Mouse (Mus musculus) midbrain, postnatal 0 days (tissue): ENCODE results near the gene Usp13. TPM values are rescaled to one million over a fixed set of nuclear protein-coding genes. Genes with fewer than 3 reads are reported as not detected.

Source experiments
- ATAC-seq: fragments of 200-750 bp; cut with Nextera tagmentation; 2 replicates; pipeline ENCODE4 v1.8.0; 2017; ENCODE audit warnings: moderate number of reproducible peaks, mild to moderate bottlenecking, moderate TSS enrichment, moderate library complexity; ENCODE audit not compliant: low FRiP score
- DNase-seq: peaks from one replicate; pipeline ENCODE4 v3.0.0-alpha.2; 2015; ENCODE audit warnings: low spot score
- H3K27ac ChIP-seq: fragments of 300-500 bp; sonication (generic); 2 replicates; pipeline ENCODE4 v1.5.1; 2014; ENCODE audit warnings: low read depth, mild to moderate bottlenecking, low read length, mixed read lengths
- H3K27me3 ChIP-seq: fragments of 300-500 bp; sonication (generic); 2 replicates; pipeline ENCODE4 v1.6.1; 2014; ENCODE audit warnings: low read length, control low read depth, mixed read lengths; ENCODE audit not compliant: insufficient read depth
- H3K36me3 ChIP-seq: fragments of 300-500 bp; sonication (generic); 2 replicates; pipeline ENCODE4 v1.6.1; 2014; ENCODE audit warnings: low read length, control low read depth, mixed read lengths; ENCODE audit not compliant: insufficient read depth
- H3K4me1 ChIP-seq: fragments of 300-500 bp; sonication (generic); 2 replicates; pipeline ENCODE4 v1.6.1; 2014; ENCODE audit warnings: mild to moderate bottlenecking, control low read depth, antibody characterized with exemption, low read length, mixed read lengths; ENCODE audit not compliant: insufficient read depth
- H3K4me2 ChIP-seq: fragments of 300-500 bp; sonication (generic); 2 replicates; pipeline ENCODE4 v1.6.1; 2014; ENCODE audit warnings: low read depth, mild to moderate bottlenecking, low read length, mixed read lengths; ENCODE audit not compliant: poor library complexity, severe bottlenecking
- H3K4me3 ChIP-seq: fragments of 300-500 bp; sonication (generic); 2 replicates; pipeline ENCODE4 v1.5.1; 2014; ENCODE audit warnings: low read depth, mild to moderate bottlenecking, low read length, moderate library complexity
- H3K9ac ChIP-seq: fragments of 300-500 bp; sonication (generic); replicated peaks from 2 replicates; pipeline ENCODE4 v1.6.1; 2014; ENCODE audit warnings: mild to moderate bottlenecking, low read length, moderate library complexity, mixed read lengths; ENCODE audit not compliant: poor library complexity, severe bottlenecking
- H3K9me3 ChIP-seq: fragments of 300-500 bp; sonication (generic); 2 replicates; pipeline ENCODE4 v1.6.1; 2016; ENCODE audit warnings: low read length, control low read depth
- CTCF ChIP-seq: IDR thresholded peaks from 2 replicates; pipeline ENCODE4 v1.5.1; 2016; ENCODE audit warnings: antibody characterized with exemption, mild to moderate bottlenecking
- WGBS: fragments of 180-500 bp; shearing (Covaris S2); extraction: QIAGEN DNeasy Blood & Tissue Kit; methylation state at CpG from one replicate; pipeline ENCODE4 v1.1.7; 2014; 5-methylcytosine and 5-hydroxymethylcytosine counted together
- polyA plus RNA-seq: library from polyadenylated mRNA; unstranded; fragments of >200 nt; fragmentation: Nextera tagmentation; extraction: Ambion mirVana; gene quantifications from 2 replicates; pipeline ENCODE4 v1.2.1, GENCODE M21; 2015
- total RNA-seq: library from RNA; depleted of rRNA; stranded (reverse); fragments of >200 nt; gene quantifications from 2 replicates; pipeline ENCODE4 v1.2.3, GENCODE M21; 2014

Usp13 gene
- total and polyA plus RNA-seq, 2 experiments from 2014 or later: 14.6 TPM

DNA sequence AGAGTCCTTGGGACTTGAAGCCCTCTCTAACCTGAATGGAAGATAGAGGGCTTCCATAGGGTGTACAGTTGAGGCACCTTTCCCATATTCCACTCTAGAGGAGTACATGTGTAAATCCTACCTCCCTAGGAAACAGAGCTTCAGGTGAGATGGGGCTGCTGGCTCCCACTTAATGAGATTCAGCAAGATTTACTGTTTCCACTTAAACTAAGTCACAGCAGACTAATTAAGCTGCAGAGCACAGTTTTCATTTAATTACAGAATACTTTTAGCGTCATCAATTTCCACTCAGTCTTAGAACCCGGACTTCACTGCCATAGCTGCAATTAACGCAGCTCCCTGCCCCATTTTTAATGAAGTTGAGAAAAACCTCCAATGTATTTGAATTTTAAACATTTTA lies 144.1 kb downstream of the Usp13 start:
- no peaks in the 10 kb centered on the region for H3K36me3 ChIP-seq
- no peak for TF ChIP-seq CTCF
- H3K9me3 ChIP-seq: no peaks in the 10 kb centered on the region
- no peak overlapping the region for H3K9ac ChIP-seq
- no peak overlapping the region for H3K27ac ChIP-seq
- WGBS: 80% methylated on average over 3 of the region's 3 CpGs
- no peak overlapping the region for H3K4me2 ChIP-seq
- no peaks in the 10 kb centered on the region for H3K4me1 ChIP-seq
- DNase-seq (peak; percentile 42), ATAC-seq (no peak)
- no peak overlapping the region for H3K4me3 ChIP-seq
- H3K27me3 ChIP-seq: no peaks in the 10 kb centered on the region

GRCm38 (mm10) chr3:32965528-32965927 lies 148.2 kb downstream of the Usp13 start:
- no peak for ATAC-seq

GRCm38 (mm10) chr3:32968671-32969425 lies 151.5 kb downstream of the Usp13 start:
- Histone ChIP-seq H3K9me3 (no peaks in the 10 kb centered on the region), H3K4me2 (no peak overlapping the region), H3K27ac (no peak overlapping the region), H3K4me3 (no peak overlapping the region), H3K27me3 (no peaks in the 10 kb centered on the region), H3K9ac (no peak overlapping the region), H3K36me3 (no peaks in the 10 kb centered on the region), H3K4me1 (no peaks in the 10 kb centered on the region)
- DNase-seq (peak; percentile 15), ATAC-seq (no peak)
- no peak for TF ChIP-seq CTCF
- WGBS: 97% methylated on average over 1 of the region's 1 CpGs

More at GRCm38 (mm10) chr3:32965528-32965927, 148.2 kb downstream of the Usp13 start:
- no peaks in the 10 kb centered on the region for H3K9me3 ChIP-seq
- 3% methylated on average over 2 of the region's 2 CpGs for WGBS
- no peaks in the 10 kb centered on the region for H3K4me1 ChIP-seq
- no peaks in the 10 kb centered on the region for H3K27me3 ChIP-seq
- no peaks in the 10 kb centered on the region for H3K36me3 ChIP-seq
- peak; percentile 61 for DNase-seq
- peak; percentile 82 for TF ChIP-seq CTCF
- H3K4me2 ChIP-seq: no peak overlapping the region
- H3K27ac ChIP-seq: no peak overlapping the region
- H3K4me3 ChIP-seq: no peak overlapping the region
- no peak overlapping the region for H3K9ac ChIP-seq

DNA sequence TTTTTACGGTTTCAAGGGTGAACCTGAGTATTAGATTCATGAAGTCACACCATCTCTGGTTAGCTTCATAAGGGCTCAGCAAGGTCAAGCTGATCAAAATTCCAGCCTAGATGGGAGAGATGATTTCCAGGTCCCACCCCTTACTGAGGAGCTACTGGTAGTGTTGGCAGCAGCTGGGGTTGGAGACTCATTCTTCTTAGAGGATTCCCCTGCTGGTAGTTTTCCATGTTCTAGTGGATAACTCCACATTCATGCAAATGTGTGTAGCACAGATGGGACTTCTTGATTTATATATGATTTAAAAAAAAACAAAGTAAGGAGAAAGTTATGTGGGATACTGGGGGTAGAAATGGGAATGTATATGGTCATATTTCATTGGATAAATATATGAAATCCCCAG lies 152.9 kb downstream of the Usp13 start:
- WGBS: 96% methylated on average over 1 of the region's 1 CpGs
- TF ChIP-seq CTCF: no peak
- H3K27ac ChIP-seq: no peak overlapping the region
- H3K9ac ChIP-seq: no peak overlapping the region
- H3K9me3 ChIP-seq: no peaks in the 10 kb centered on the region
- H3K27me3 ChIP-seq: no peaks in the 10 kb centered on the region
- H3K36me3 ChIP-seq: no peaks in the 10 kb centered on the region
- no peak for DNase-seq
- H3K4me1 ChIP-seq: no peaks in the 10 kb centered on the region
- ATAC-seq: no peak
- H3K4me3 ChIP-seq: no peak overlapping the region
- H3K4me2 ChIP-seq: no peak overlapping the region

DNA sequence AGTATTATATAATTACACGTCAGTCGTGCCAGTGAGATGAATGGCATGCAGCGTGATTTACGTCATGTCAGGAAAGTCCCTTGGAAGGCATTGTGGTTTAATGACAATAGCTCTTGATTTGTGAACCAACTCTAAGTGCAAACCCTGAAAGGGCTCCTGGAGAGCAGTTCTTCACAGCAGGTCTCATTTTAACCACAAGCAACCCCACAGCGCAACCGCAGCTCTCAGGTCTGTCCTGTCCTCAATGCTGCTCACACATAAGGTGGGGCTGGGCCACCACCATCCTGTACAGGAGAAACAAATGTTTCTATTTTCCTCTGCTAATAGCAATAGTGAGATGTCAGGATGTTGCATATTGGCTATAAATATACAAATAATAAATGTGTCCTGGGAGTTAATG lies 161.9 kb downstream of the Usp13 start:
- Histone ChIP-seq H3K4me2 (no peak overlapping the region), H3K36me3 (no peaks in the 10 kb centered on the region), H3K9me3 (no peaks in the 10 kb centered on the region), H3K27ac (no peak overlapping the region), H3K4me1 (no peaks in the 10 kb centered on the region), H3K9ac (no peak overlapping the region), H3K27me3 (no peaks in the 10 kb centered on the region), H3K4me3 (no peak overlapping the region)
- ATAC-seq (no peak), DNase-seq (no peak)
- 36% methylated on average over 6 of the region's 6 CpGs for WGBS
- TF ChIP-seq CTCF: no peak

- H3K4me2 ChIP-seq: no peak overlapping the region
- no peak overlapping the region for H3K27ac ChIP-seq
- no peak for TF ChIP-seq CTCF
- ATAC-seq: no peak
- no peaks in the 10 kb centered on the region for H3K4me1 ChIP-seq
- no peak overlapping the region for H3K9ac ChIP-seq
- H3K36me3 ChIP-seq: no peaks in the 10 kb centered on the region
- no peak for DNase-seq
- WGBS: 65% methylated on average over 4 of the region's 4 CpGs
- no peak overlapping the region for H3K4me3 ChIP-seq
- H3K9me3 ChIP-seq: no peaks in the 10 kb centered on the region
- H3K27me3 ChIP-seq: no peaks in the 10 kb centered on the region
These were observed 162.6 kb downstream of the Usp13 start for GRCm38 (mm10) chr3:32979981-32980380.
